Mouse (Mus musculus): Measurements from ENCODE around the gene Lrch1.
A peak's percentile ranks its signal among the peaks of the same experiment; 100 is the strongest.

Lrch1 gene

GRCm38 (mm10) chr14:74723541-74723940 lies 224.1 kb downstream of the Lrch1 start:
- DNase-seq (ENCODE audit: low read depth), result no peak

- DNase-seq (ENCODE audit: low read depth), result peak; percentile 48
Measured at GRCm38 (mm10) chr14:74709054-74709453, 238.6 kb downstream of the Lrch1 start.

Measured in fibroblast of lung, adult 2 months (primary cell).